9 mouse cellular contexts compared by ENCODE assay signal in the genomic region with DNA sequence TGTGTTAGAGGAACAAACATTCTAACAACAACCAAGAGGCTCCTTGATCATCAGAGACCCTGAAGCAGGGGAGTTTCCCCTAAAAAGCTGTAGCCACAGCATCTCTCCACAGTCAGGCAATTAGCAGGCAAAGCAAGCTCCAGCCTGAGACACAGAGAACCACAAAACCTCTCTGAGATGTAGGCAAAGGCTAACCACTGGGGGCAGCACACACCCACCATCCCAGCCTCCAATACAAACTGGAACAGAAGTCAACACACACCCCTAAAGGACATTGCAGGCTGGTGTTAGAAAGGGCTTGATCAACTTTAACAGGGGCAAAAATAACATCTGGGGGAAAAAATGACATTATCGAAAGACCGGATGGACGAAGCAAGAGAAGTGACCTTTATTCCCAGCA. TPM values are rescaled to one million over a fixed set of nuclear protein-coding genes. Genes with fewer than 3 reads are reported as not detected.
A peak's percentile ranks its signal among the peaks of the same experiment; 100 is the strongest.
DNase-seq lines count a peak whose midpoint lies in the region; ATAC-seq and TF ChIP-seq lines count a peak whose summit lies in the region.
"Had no signal": no experiment of that assay in that cellular context is flagged by ENCODE, and none has a peak within 500 bp of the region (broad histone marks: within the 10 kb centered on the region; RNA-seq: fewer than 3 reads in every experiment).

No protein-coding gene starts in this region.

- no peak for TF ChIP-seq EP300 in ES-Bruce4 (IDR thresholded peaks at IDR 0.05; ENCODE audit: insufficient read depth, low read depth, low read length)

- no peaks in the 10 kb centered on the region for H3K4me1 ChIP-seq in hindbrain, postnatal 0 days (ENCODE audit: insufficient read depth, low read length)
- no peaks in the 10 kb centered on the region; the same call in 1 of the 2 replicates for H3K4me1 ChIP-seq in hindbrain, embryonic 14.5 days (replicated peaks; ENCODE audit: control insufficient read depth, insufficient read depth, low read length)
- peaks cover 9% of the 10 kb centered on the region for H3K4me1 ChIP-seq in ES-Bruce4 (ENCODE audit: control insufficient read depth, insufficient read depth, low read length)
- H3K4me1 ChIP-seq in neural tube, embryonic 12.5 days = peaks cover 7% of the 10 kb centered on the region; the same call in 1 of the 2 replicates

- H3K4me3 ChIP-seq in hindbrain, postnatal 0 days (ENCODE audit: low read length) = no peak overlapping the region
- H3K4me3 ChIP-seq in hindbrain, embryonic 14.5 days (replicated peaks; ENCODE audit: low read length) = no peak overlapping the region
- H3K4me3 ChIP-seq in ES-Bruce4 (ENCODE audit: low read depth, low read length) = no peak overlapping the region
- H3K4me3 ChIP-seq in neural tube, embryonic 12.5 days = no peak overlapping the region
- H3K4me3 ChIP-seq: liver, embryonic 13.5 days had no signal

- peak; percentile 70 for DNase-seq in hindbrain, postnatal 0 days (ENCODE audit: low spot score)
- no peak for DNase-seq in hindbrain, embryonic 14.5 days (ENCODE audit: low spot score)
- peak; percentile 53 for DNase-seq in brain, adult 2 months (ENCODE audit: low read depth, low spot score)
- peak; percentile 65 for DNase-seq in kidney, postnatal 10 days
- DNase-seq in heart, adult 8-10 months (ENCODE audit: low spot score) = no peak
- DNase-seq: liver, embryonic 13.5 days had no signal

- no peaks in the 10 kb centered on the region for H3K27me3 ChIP-seq in hindbrain, postnatal 0 days (ENCODE audit: insufficient read depth, low read length)
- H3K27me3 ChIP-seq in hindbrain, embryonic 14.5 days (ENCODE audit: control insufficient read depth, insufficient read depth, low read length) = no peaks in the 10 kb centered on the region
- no peaks in the 10 kb centered on the region for H3K27me3 ChIP-seq in ES-Bruce4 (ENCODE audit: control insufficient read depth, insufficient read depth, low read length, poor library complexity, severe bottlenecking)
- no peaks in the 10 kb centered on the region for H3K27me3 ChIP-seq in neural tube, embryonic 12.5 days (replicated peaks)
- H3K27me3 ChIP-seq: liver, embryonic 13.5 days had no signal

- no peaks in the 10 kb centered on the region for H3K36me3 ChIP-seq in hindbrain, postnatal 0 days (ENCODE audit: insufficient read depth, low read length)
- no peaks in the 10 kb centered on the region for H3K36me3 ChIP-seq in hindbrain, embryonic 14.5 days (replicated peaks; ENCODE audit: control insufficient read depth, insufficient read depth)
- no peaks in the 10 kb centered on the region for H3K36me3 ChIP-seq in ES-Bruce4 (ENCODE audit: control insufficient read depth, insufficient read depth, low read length, poor library complexity, severe bottlenecking)
- no peaks in the 10 kb centered on the region for H3K36me3 ChIP-seq in neural tube, embryonic 12.5 days

- no peak overlapping the region for H3K27ac ChIP-seq in hindbrain, postnatal 0 days
- no peak overlapping the region for H3K27ac ChIP-seq in hindbrain, embryonic 14.5 days
- no peak overlapping the region for H3K27ac ChIP-seq in ES-Bruce4 (ENCODE audit: insufficient read depth, low read length)
- H3K27ac ChIP-seq in neural tube, embryonic 12.5 days = no peak overlapping the region
- H3K27ac ChIP-seq: liver, embryonic 13.5 days had no signal

- H3K4me2 ChIP-seq in hindbrain, postnatal 0 days (ENCODE audit: low read depth, low read length) = no peak overlapping the region
- H3K4me2 ChIP-seq in hindbrain, embryonic 14.5 days (replicated peaks) = no peak overlapping the region
- H3K4me2 ChIP-seq in neural tube, embryonic 12.5 days (replicated peaks) = no peak overlapping the region
- H3K4me2 ChIP-seq: liver, embryonic 13.5 days had no signal

- no peak for TF ChIP-seq POLR2A in ES-Bruce4 (IDR thresholded peaks at IDR 0.05; ENCODE audit: insufficient read depth, low read length)

- peak; percentile 84 for TF ChIP-seq CTCF in hindbrain, postnatal 0 days (IDR thresholded peaks at IDR 0.05; ENCODE audit: low read depth)
- peak; percentile 69 for TF ChIP-seq CTCF in ES-Bruce4 (IDR thresholded peaks at IDR 0.05; ENCODE audit: low read depth, low read length)

- H3K9ac ChIP-seq in hindbrain, postnatal 0 days (replicated peaks; ENCODE audit: low read length) = no peak overlapping the region
- H3K9ac ChIP-seq in hindbrain, embryonic 14.5 days = no peak overlapping the region
- H3K9ac ChIP-seq in ES-Bruce4 (ENCODE audit: low read depth, poor library complexity, severe bottlenecking) = no peak overlapping the region
- no peak overlapping the region for H3K9ac ChIP-seq in neural tube, embryonic 12.5 days
- H3K9ac ChIP-seq: liver, embryonic 13.5 days had no signal

- WGBS in hindbrain, postnatal 0 days = 59% methylated on average over 3 of the region's 3 CpGs
- 51% methylated on average over 3 of the region's 3 CpGs for whole genome bisulfite sequencing in hindbrain, embryonic 14.5 days
- WGBS in neural tube, embryonic 12.5 days = 67% methylated on average over 3 of the region's 3 CpGs

- H3K9me3 ChIP-seq in hindbrain, postnatal 0 days (ENCODE audit: low read length) = no peaks in the 10 kb centered on the region
- H3K9me3 ChIP-seq in hindbrain, embryonic 14.5 days (ENCODE audit: control insufficient read depth, low read length) = no peaks in the 10 kb centered on the region
- no peaks in the 10 kb centered on the region for H3K9me3 ChIP-seq in ES-Bruce4 (replicated peaks; ENCODE audit: control insufficient read depth, insufficient read depth, low read length, poor library complexity, severe bottlenecking)
- no peaks in the 10 kb centered on the region for H3K9me3 ChIP-seq in neural tube, embryonic 12.5 days
- H3K9me3 ChIP-seq: liver, embryonic 13.5 days had no signal

- ATAC-seq in hindbrain, postnatal 0 days = peak; percentile 73
- ATAC-seq in hindbrain, embryonic 14.5 days (ENCODE audit: low FRiP score) = no peak
- peak; percentile 66; the same call in 1 of the 2 replicates for ATAC-seq in neural tube, embryonic 12.5 days (ENCODE audit: low FRiP score, low read depth)
- ATAC-seq in inflammation-experienced regulatory T-cells, adult 6 months = no peak

RNA-seq across cellular contexts. Expression of a gene that starts 20.1 kb away (rescaled TPM):
- total RNA-seq in hindbrain, postnatal 0 days (2014; rRNA removed) = 42.9 and 43.5 TPM in 2 replicates
- polyA plus RNA-seq in hindbrain, postnatal 0 days (2015; fragmentation: Nextera tagmentation; extraction: Ambion mirVana) = 61.0 and 62.1 TPM in 2 replicates
- polyA plus RNA-seq in hindbrain, embryonic 14.5 days (2014; fragmentation: Nextera tagmentation; extraction: Ambion mirVana) = 57.5 and 62.5 TPM in 2 replicates
- 54.8 and 56.9 TPM in 2 replicates for polyA plus RNA-seq in ES-Bruce4 (2011; ENCODE audit: insufficient read depth, insufficient read length, low read depth, missing spikeins)
- polyA plus RNA-seq in neural tube, embryonic 12.5 days (2016; fragmentation: Nextera tagmentation; extraction: Ambion mirVana) = 94.1 and 95.6 TPM in 2 replicates
- total RNA-seq in heart, adult 8-10 months (2022) = 10 to 100 TPM; 22.7 to 29.9 (median 27.2) TPM
- 10 to 100 TPM; 10.0 to 16.8 (median 10.8) TPM for polyA plus RNA-seq in inflammation-experienced regulatory T-cells, adult 6 months (2017; shearing (Covaris generic))

RNA-seq across cellular contexts. Expression of a gene that starts 41.5 kb away (rescaled TPM):
- total RNA-seq in hindbrain, postnatal 0 days (2014; rRNA removed) = 23.0 and 24.2 TPM in 2 replicates
- 10.3 and 12.9 TPM in 2 replicates for polyA plus RNA-seq in hindbrain, postnatal 0 days (2015; fragmentation: Nextera tagmentation; extraction: Ambion mirVana)
- 17.8 and 20.8 TPM in 2 replicates for polyA plus RNA-seq in hindbrain, embryonic 14.5 days (2014; fragmentation: Nextera tagmentation; extraction: Ambion mirVana)
- 8.7 and 8.9 TPM in 2 replicates for polyA plus RNA-seq in ES-Bruce4 (2011; ENCODE audit: insufficient read depth, insufficient read length, low read depth, missing spikeins)
- 18.2 and 19.7 TPM in 2 replicates for polyA plus RNA-seq in neural tube, embryonic 12.5 days (2016; fragmentation: Nextera tagmentation; extraction: Ambion mirVana)
- total RNA-seq in heart, adult 8-10 months (2022) = 10 to 100 TPM; 11.5 to 13.9 (median 11.8) TPM
- 10 to 100 TPM; 15.6 to 20.2 (median 20.0) TPM for polyA plus RNA-seq in inflammation-experienced regulatory T-cells, adult 6 months (2017; shearing (Covaris generic))

Comparison
In these comparisons a context has a peak if more than half of its experiments do, and no peak if none do; other contexts are left out.
1. ATAC-seq: peak in hindbrain, postnatal 0 days (single experiment) and neural tube, embryonic 12.5 days (single experiment); none in hindbrain, embryonic 14.5 days (single experiment) and inflammation-experienced regulatory T-cells, adult 6 months (single experiment).
2. DNase-seq: peak in hindbrain, postnatal 0 days (single experiment), brain, adult 2 months (single experiment) and kidney, postnatal 10 days (single experiment); none in hindbrain, embryonic 14.5 days (single experiment) and heart, adult 8-10 months (single experiment).